Mouse (Mus musculus): ENCODE measurements around the gene 1500011B03Rik. TPM values are rescaled to one million over a fixed set of nuclear protein-coding genes. Genes with fewer than 3 reads are reported as not detected.

1500011B03Rik gene
- polyA plus RNA-seq, 1 experiment from 2014 or later, result 308 TPM

DNA sequence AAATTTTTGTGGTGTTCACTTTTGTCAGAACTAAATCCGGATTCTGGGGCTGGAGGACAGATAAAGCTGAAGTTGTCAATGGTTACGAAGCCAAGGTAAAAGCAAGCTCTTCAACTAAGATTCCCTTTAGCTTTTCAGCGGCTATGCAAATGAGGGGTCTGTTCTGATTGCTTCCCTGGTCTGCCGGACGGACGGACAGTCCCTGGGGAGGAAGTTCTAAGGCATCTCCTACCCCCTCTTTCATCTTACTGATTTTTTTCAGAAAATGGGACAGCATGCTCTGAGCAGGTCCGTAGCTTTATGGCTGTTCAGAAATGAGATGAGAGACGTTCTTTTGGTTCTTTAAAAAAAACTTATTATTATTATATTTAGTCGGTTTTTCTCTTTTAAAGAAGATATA lies 27.6 kb downstream of the 1500011B03Rik start:
- H3K27me3 ChIP-seq (ENCODE audit: control insufficient read depth, insufficient read depth, low read length), result no peaks in the 10 kb centered on the region
- DNase-seq (ENCODE audit: low spot score) (no peak), ATAC-seq (ENCODE audit: low FRiP score) (no peak)
- no peak overlapping the region for H3K9ac ChIP-seq
- no peaks in the 10 kb centered on the region for H3K9me3 ChIP-seq (ENCODE audit: control insufficient read depth, low read length)
- H3K4me3 ChIP-seq (replicated peaks; ENCODE audit: low read length), result no peak overlapping the region
- 56% methylated on average over 9 of the region's 9 CpGs for WGBS
- H3K36me3 ChIP-seq (replicated peaks; ENCODE audit: control insufficient read depth, insufficient read depth), result peaks cover 84% of the 10 kb centered on the region
- peaks cover 18% of the 10 kb centered on the region for H3K4me1 ChIP-seq (replicated peaks; ENCODE audit: control insufficient read depth, insufficient read depth, low read length)
- peak overlapping the region; percentile 81 for H3K27ac ChIP-seq
- H3K4me2 ChIP-seq (replicated peaks), result no peak overlapping the region

DNA sequence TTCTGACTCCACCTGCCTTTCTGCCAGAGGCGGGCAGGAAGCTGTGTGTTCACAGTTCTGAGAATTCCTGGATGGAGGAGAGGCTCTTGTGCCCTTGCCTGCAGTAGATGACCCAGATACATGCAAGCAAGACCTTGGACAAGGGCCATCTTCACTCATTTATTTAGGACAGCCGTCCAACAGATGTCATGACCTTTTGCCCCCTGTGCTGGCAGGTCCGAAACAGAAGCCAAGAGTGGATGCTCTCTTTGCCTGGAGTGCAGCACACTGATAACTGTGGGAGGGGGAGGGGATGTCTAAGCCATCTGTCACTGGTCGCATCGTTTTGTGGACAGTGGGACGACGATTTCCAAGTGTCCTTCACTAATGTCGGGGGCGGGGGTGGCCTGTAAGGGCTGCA lies 28.0 kb downstream of the 1500011B03Rik start:
- no peak overlapping the region for H3K4me2 ChIP-seq (replicated peaks)
- peaks cover 18% of the 10 kb centered on the region for H3K4me1 ChIP-seq (replicated peaks; ENCODE audit: control insufficient read depth, insufficient read depth, low read length)
- no peak overlapping the region for H3K4me3 ChIP-seq (replicated peaks; ENCODE audit: low read length)
- no peak overlapping the region for H3K27ac ChIP-seq
- 27% methylated on average over 9 of the region's 9 CpGs for WGBS
- no peaks in the 10 kb centered on the region for H3K27me3 ChIP-seq (ENCODE audit: control insufficient read depth, insufficient read depth, low read length)
- H3K9ac ChIP-seq, result no peak overlapping the region
- DNase-seq (ENCODE audit: low spot score) (no peak), ATAC-seq (ENCODE audit: low FRiP score) (no peak)
- H3K36me3 ChIP-seq (replicated peaks; ENCODE audit: control insufficient read depth, insufficient read depth), result peaks cover 84% of the 10 kb centered on the region
- H3K9me3 ChIP-seq (ENCODE audit: control insufficient read depth, low read length), result no peaks in the 10 kb centered on the region

GRCm38 (mm10) chr5:114794609-114795008 lies 28.7 kb downstream of the 1500011B03Rik start:
- no peaks in the 10 kb centered on the region for H3K9me3 ChIP-seq (ENCODE audit: control insufficient read depth, low read length)
- H3K4me3 ChIP-seq (replicated peaks; ENCODE audit: low read length), result no peak overlapping the region
- 47% methylated on average over 4 of the region's 4 CpGs for WGBS
- no peak overlapping the region for H3K9ac ChIP-seq
- peaks cover 82% of the 10 kb centered on the region for H3K36me3 ChIP-seq (replicated peaks; ENCODE audit: control insufficient read depth, insufficient read depth)
- H3K27ac ChIP-seq, result no peak overlapping the region
- DNase-seq (ENCODE audit: low spot score) (no peak), ATAC-seq (ENCODE audit: low FRiP score) (no peak)
- H3K4me1 ChIP-seq (replicated peaks; ENCODE audit: control insufficient read depth, insufficient read depth, low read length), result peaks cover 18% of the 10 kb centered on the region
- H3K27me3 ChIP-seq (ENCODE audit: control insufficient read depth, insufficient read depth, low read length), result no peaks in the 10 kb centered on the region
- H3K4me2 ChIP-seq (replicated peaks), result no peak overlapping the region

DNA sequence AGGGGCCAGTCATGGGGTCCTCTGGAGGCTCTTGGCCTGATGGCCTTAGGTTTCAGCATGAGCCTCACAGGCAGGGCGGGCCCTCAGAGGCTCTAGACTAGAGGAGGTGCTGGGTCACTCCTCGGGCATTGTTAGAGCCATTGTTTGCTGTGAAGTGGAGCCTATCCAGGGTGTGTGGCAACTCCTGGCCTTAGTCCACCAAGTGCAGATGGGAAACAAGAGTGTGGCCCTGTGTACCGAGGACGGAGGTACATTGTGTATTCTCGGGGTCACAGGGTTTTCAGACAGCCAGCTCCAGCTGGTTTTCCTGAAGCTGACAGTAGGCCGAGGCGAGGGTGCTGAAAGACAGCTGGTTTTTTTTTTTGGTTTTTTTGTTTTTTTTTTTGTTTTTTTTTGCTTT lies 30.0 kb downstream of the 1500011B03Rik start:
- Histone ChIP-seq H3K4me1 (replicated peaks; ENCODE audit: control insufficient read depth, insufficient read depth, low read length) (peaks cover 18% of the 10 kb centered on the region), H3K36me3 (replicated peaks; ENCODE audit: control insufficient read depth, insufficient read depth) (peaks cover 82% of the 10 kb centered on the region), H3K27ac (no peak overlapping the region; the same call in 1 of the 2 replicates), H3K9me3 (ENCODE audit: control insufficient read depth, low read length) (no peaks in the 10 kb centered on the region), H3K4me2 (replicated peaks) (no peak overlapping the region), H3K4me3 (replicated peaks; ENCODE audit: low read length) (no peak overlapping the region), H3K27me3 (ENCODE audit: control insufficient read depth, insufficient read depth, low read length) (no peaks in the 10 kb centered on the region), H3K9ac (no peak overlapping the region)
- ATAC-seq (ENCODE audit: low FRiP score), result no peak
- 62% methylated on average over 7 of the region's 7 CpGs for WGBS
- no peak for DNase-seq (ENCODE audit: low spot score)

DNA sequence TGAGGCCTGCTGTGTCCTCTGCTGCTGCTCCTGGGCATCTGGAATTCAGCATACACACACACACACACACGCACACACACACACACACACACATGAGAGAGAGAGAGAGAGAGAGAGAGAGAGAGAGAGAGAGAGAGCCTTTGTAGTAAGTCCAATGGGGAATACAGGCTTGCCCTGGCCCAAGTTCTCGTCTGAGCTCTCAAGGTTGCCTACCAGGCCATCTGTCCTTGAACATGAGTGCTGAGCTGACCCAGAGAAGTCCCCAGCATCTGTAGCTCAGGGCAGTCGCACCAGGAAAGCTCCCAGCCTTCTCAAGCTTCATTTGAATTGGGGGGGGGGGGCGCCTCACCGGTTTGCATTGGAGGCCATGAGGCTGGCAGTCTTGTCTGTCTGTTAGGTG lies 38.1 kb downstream of the 1500011B03Rik start:
- DNase-seq (ENCODE audit: low spot score) (no peak), ATAC-seq (ENCODE audit: low FRiP score) (no peak)
- no peaks in the 10 kb centered on the region; the same call in 1 of the 2 replicates for H3K4me1 ChIP-seq (replicated peaks; ENCODE audit: control insufficient read depth, insufficient read depth, low read length)
- no peaks in the 10 kb centered on the region for H3K9me3 ChIP-seq (ENCODE audit: control insufficient read depth, low read length)
- no peak overlapping the region for H3K4me3 ChIP-seq (replicated peaks; ENCODE audit: low read length)
- peaks cover 42% of the 10 kb centered on the region for H3K36me3 ChIP-seq (replicated peaks; ENCODE audit: control insufficient read depth, insufficient read depth)
- H3K9ac ChIP-seq, result no peak overlapping the region
- H3K27me3 ChIP-seq (ENCODE audit: control insufficient read depth, insufficient read depth, low read length), result no peaks in the 10 kb centered on the region
- H3K4me2 ChIP-seq (replicated peaks), result no peak overlapping the region
- 68% methylated on average over 5 of the region's 5 CpGs for WGBS
- H3K27ac ChIP-seq, result no peak overlapping the region

DNA sequence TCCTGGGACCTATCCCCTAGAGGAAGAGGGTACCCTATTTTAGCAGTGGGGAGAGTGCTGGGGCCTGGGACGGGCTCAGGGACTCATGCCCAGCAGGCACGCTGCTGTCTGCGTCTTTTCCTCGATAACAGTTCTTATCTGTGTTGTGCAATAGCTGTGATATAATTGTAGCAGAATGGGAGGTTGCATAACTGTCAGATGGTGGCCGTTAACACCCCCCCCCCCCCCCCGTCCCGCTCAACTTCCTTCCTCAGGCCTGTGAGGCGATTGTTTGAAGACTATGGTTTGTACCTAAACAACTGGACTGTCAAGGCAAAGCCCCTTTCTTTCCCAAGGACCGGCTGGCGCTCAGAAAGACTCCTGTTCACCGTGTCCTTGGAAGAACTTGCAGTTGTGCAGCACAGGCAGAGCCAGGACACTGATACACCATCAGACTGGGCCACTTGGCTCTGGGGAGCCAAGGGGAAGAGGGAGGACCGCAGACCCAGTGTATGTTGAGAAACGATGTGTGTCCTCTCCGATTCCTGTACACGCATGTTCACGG lies 38.6 kb downstream of the 1500011B03Rik start:
- peaks cover 40% of the 10 kb centered on the region for H3K36me3 ChIP-seq (replicated peaks; ENCODE audit: control insufficient read depth, insufficient read depth)
- H3K27me3 ChIP-seq (ENCODE audit: control insufficient read depth, insufficient read depth, low read length), result no peaks in the 10 kb centered on the region
- DNase-seq (ENCODE audit: low spot score) (no peak), ATAC-seq (ENCODE audit: low FRiP score) (no peak)
- no peaks in the 10 kb centered on the region; the same call in 1 of the 2 replicates for H3K4me1 ChIP-seq (replicated peaks; ENCODE audit: control insufficient read depth, insufficient read depth, low read length)
- H3K9ac ChIP-seq, result no peak overlapping the region
- H3K27ac ChIP-seq, result no peak overlapping the region
- WGBS, result 85% methylated on average over 16 of the region's 16 CpGs
- H3K4me2 ChIP-seq (replicated peaks), result no peak overlapping the region
- no peaks in the 10 kb centered on the region for H3K9me3 ChIP-seq (ENCODE audit: control insufficient read depth, low read length)
- H3K4me3 ChIP-seq (replicated peaks; ENCODE audit: low read length), result no peak overlapping the region

- no peak overlapping the region for H3K27ac ChIP-seq
- H3K36me3 ChIP-seq (replicated peaks; ENCODE audit: control insufficient read depth, insufficient read depth), result peaks cover 28% of the 10 kb centered on the region
- no peak overlapping the region for H3K4me3 ChIP-seq (replicated peaks; ENCODE audit: low read length)
- no peak overlapping the region for H3K9ac ChIP-seq
- 89% methylated on average over 12 of the region's 12 CpGs for WGBS
- DNase-seq (ENCODE audit: low spot score) (no peak), ATAC-seq (ENCODE audit: low FRiP score) (no peak)
- H3K4me2 ChIP-seq (replicated peaks), result no peak overlapping the region
- no peaks in the 10 kb centered on the region for H3K9me3 ChIP-seq (ENCODE audit: control insufficient read depth, low read length)
- peaks cover 3% of the 10 kb centered on the region; the same call in 1 of the 2 replicates for H3K4me1 ChIP-seq (replicated peaks; ENCODE audit: control insufficient read depth, insufficient read depth, low read length)
- no peaks in the 10 kb centered on the region for H3K27me3 ChIP-seq (ENCODE audit: control insufficient read depth, insufficient read depth, low read length)
Observed at GRCm38 (mm10) chr5:114783405-114784163, 39.7 kb downstream of the 1500011B03Rik start.

- Histone ChIP-seq H3K4me1 (replicated peaks; ENCODE audit: control insufficient read depth, insufficient read depth, low read length) (peaks cover 7% of the 10 kb centered on the region), H3K27me3 (ENCODE audit: control insufficient read depth, insufficient read depth, low read length) (no peaks in the 10 kb centered on the region), H3K9me3 (ENCODE audit: control insufficient read depth, low read length) (no peaks in the 10 kb centered on the region), H3K27ac (no peak overlapping the region), H3K36me3 (replicated peaks; ENCODE audit: control insufficient read depth, insufficient read depth) (peaks cover 23% of the 10 kb centered on the region), H3K4me2 (replicated peaks) (no peak overlapping the region), H3K9ac (no peak overlapping the region), H3K4me3 (replicated peaks; ENCODE audit: low read length) (no peak overlapping the region)
- DNase-seq (ENCODE audit: low spot score) (no peak), ATAC-seq (ENCODE audit: low FRiP score) (no peak)
- 90% methylated on average over 9 of the region's 9 CpGs for WGBS
Observed at GRCm38 (mm10) chr5:114782991-114783390, 40.3 kb downstream of the 1500011B03Rik start.

- ATAC-seq (ENCODE audit: low FRiP score) (no peak), DNase-seq (ENCODE audit: low spot score) (no peak)
- 85% methylated on average over 7 of the region's 7 CpGs for WGBS
- H3K36me3 ChIP-seq (replicated peaks; ENCODE audit: control insufficient read depth, insufficient read depth), result peaks cover 2% of the 10 kb centered on the region; the same call in 1 of the 2 replicates
- no peak overlapping the region for H3K9ac ChIP-seq
- no peak overlapping the region for H3K4me3 ChIP-seq (replicated peaks; ENCODE audit: low read length)
- peaks cover 24% of the 10 kb centered on the region for H3K4me1 ChIP-seq (replicated peaks; ENCODE audit: control insufficient read depth, insufficient read depth, low read length)
- H3K27ac ChIP-seq, result no peak overlapping the region
- H3K9me3 ChIP-seq (ENCODE audit: control insufficient read depth, low read length), result no peaks in the 10 kb centered on the region
- no peaks in the 10 kb centered on the region for H3K27me3 ChIP-seq (ENCODE audit: control insufficient read depth, insufficient read depth, low read length)
- no peak overlapping the region for H3K4me2 ChIP-seq (replicated peaks)
Observed at GRCm38 (mm10) chr5:114780912-114781311, 42.4 kb downstream of the 1500011B03Rik start.
